ENCODE assay signal across 8 mouse cellular contexts in the genomic region with DNA sequence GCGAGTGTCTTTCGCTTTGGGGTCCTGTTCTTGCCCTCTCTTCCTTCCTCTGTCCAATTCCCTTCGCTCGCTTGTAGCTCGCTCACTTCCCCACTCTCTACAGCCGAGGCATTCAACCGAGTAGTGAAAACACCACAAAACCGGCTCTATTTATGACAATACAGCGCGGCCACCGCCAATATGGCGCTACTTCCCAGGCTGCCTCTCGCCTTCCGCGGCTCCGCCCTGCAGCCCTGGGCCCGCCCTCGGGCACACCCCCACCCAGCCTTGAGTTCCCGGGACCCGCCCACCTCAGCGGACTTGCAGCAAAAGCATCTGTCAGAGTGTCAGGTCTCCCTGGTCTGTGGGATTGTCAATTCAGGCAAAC. TPM values are rescaled to one million over a fixed set of nuclear protein-coding genes. Genes with fewer than 3 reads are reported as not detected.
DNase-seq lines count a peak whose midpoint lies in the region; ATAC-seq and TF ChIP-seq lines count a peak whose summit lies in the region.

Gene Papolg (minus strand): TSS at position 194 of the 367 bp plus-strand sequence.

- peak within 1 kb of the TSS; percentile 92 for H3K4me3 ChIP-seq in C2C12 (ENCODE audit: insufficient read depth, poor library complexity, severe bottlenecking)
- H3K4me3 ChIP-seq in erythroblast, embryonic 14.5 days (replicated peaks): peak within 1 kb of the TSS; percentile 78
- peak within 1 kb of the TSS; percentile 99 for H3K4me3 ChIP-seq in heart, embryonic 11.5 days (ENCODE audit: low read depth, low read length)
- peak within 1 kb of the TSS; percentile 95 for H3K4me3 ChIP-seq in kidney, embryonic 16.5 days (ENCODE audit: low read length)
- H3K4me3 ChIP-seq in liver, adult 2 months (ENCODE audit: insufficient read depth, low read depth, low read length): peak within 1 kb of the TSS; percentile 85
- H3K4me3 ChIP-seq in myocyte: peak within 1 kb of the TSS; percentile 90

- peak; percentile 97 for DNase-seq in brain, embryonic 14.5 days (ENCODE audit: low read depth)
- peak; percentile 75 for DNase-seq in liver, adult 2 months (ENCODE audit: extremely low read depth, low read depth, low spot score)
- DNase-seq in splenic B cell, adult 2 months (ENCODE audit: low read depth, low spot score): peak; percentile 94

- H3K9me3 ChIP-seq in erythroblast, embryonic 14.5 days (ENCODE audit: control insufficient read depth, low read length): no peaks in the 10 kb centered on the region
- H3K9me3 ChIP-seq in heart, embryonic 11.5 days (replicated peaks; ENCODE audit: control insufficient read depth, low read length): no peaks in the 10 kb centered on the region
- H3K9me3 ChIP-seq in kidney, embryonic 16.5 days (ENCODE audit: low read length): no peaks in the 10 kb centered on the region

- no peak for TF ChIP-seq CTCF in C2C12 (IDR thresholded peaks at IDR 0.05; ENCODE audit: control insufficient read depth, insufficient read depth, insufficient read length)
- no peak for TF ChIP-seq CTCF in brain, embryonic 14.5 days (IDR thresholded peaks at IDR 0.05; ENCODE audit: borderline replicate concordance, extremely low read depth, insufficient read depth, insufficient read length)
- no peak for TF ChIP-seq CTCF in liver, adult 2 months (IDR thresholded peaks at IDR 0.05; ENCODE audit: low read depth, low read length)

- ATAC-seq in heart, embryonic 11.5 days (replicated peaks; ENCODE audit: insufficient number of reproducible peaks, low FRiP score, low TSS enrichment): peak; percentile 99
- peak; percentile 100 for ATAC-seq in kidney, embryonic 16.5 days (ENCODE audit: low FRiP score, low TSS enrichment)

- H3ac ChIP-seq in C2C12 (ENCODE audit: control insufficient read depth, insufficient read length, low read depth) (peak within 1 kb of the TSS; percentile 77), myocyte (ENCODE audit: control insufficient read depth, insufficient read length) (peak within 1 kb of the TSS; percentile 36)

- H3K4me2 ChIP-seq in heart, embryonic 11.5 days: peak within 1 kb of the TSS; percentile 83
- peak within 1 kb of the TSS; percentile 78 for H3K4me2 ChIP-seq in kidney, embryonic 16.5 days (replicated peaks; ENCODE audit: low read depth, low read length)
- H3K4me2 ChIP-seq in myocyte (ENCODE audit: low read depth): peak within 1 kb of the TSS; percentile 98

- H3K79me2 ChIP-seq in C2C12 (ENCODE audit: control insufficient read depth, insufficient read depth): peaks cover 31% of the 10 kb centered on the region
- H3K79me2 ChIP-seq in liver, adult 2 months (ENCODE audit: control insufficient read depth, insufficient read depth, low read length): peaks cover 7% of the 10 kb centered on the region; the same call in 1 of the 2 replicates
- H3K79me2 ChIP-seq in myocyte (ENCODE audit: control insufficient read depth, insufficient read depth): peaks cover 19% of the 10 kb centered on the region

- peak; percentile 73; the same call in 1 of the 2 replicates for TF ChIP-seq POLR2A in brain, embryonic 14.5 days (IDR thresholded peaks at IDR 0.05; ENCODE audit: borderline replicate concordance, extremely low read depth, insufficient read depth, insufficient read length, poor library complexity, severe bottlenecking)
- 0 out of 2 replicates have a peak, but pooled peaks have one; percentile 38 for TF ChIP-seq POLR2A in liver, adult 2 months (IDR thresholded peaks at IDR 0.05; ENCODE audit: extremely low read depth, insufficient read depth, low read length)
- TF ChIP-seq POLR2A in myocyte (IDR thresholded peaks at IDR 0.05; ENCODE audit: insufficient read length, low read depth): peak; percentile 87

- peaks cover 11% of the 10 kb centered on the region for H3K79me3 ChIP-seq in C2C12 (ENCODE audit: low read depth)

- H3K9ac ChIP-seq in heart, embryonic 11.5 days (ENCODE audit: low read depth, low read length): peak within 1 kb of the TSS; percentile 89
- peak within 1 kb of the TSS; percentile 77 for H3K9ac ChIP-seq in kidney, embryonic 16.5 days (replicated peaks; ENCODE audit: low read length)
- peak within 1 kb of the TSS; percentile 87 for H3K9ac ChIP-seq in liver, adult 2 months (ENCODE audit: low read depth, low read length)

- H3K36me3 ChIP-seq in C2C12 (ENCODE audit: control insufficient read depth, insufficient read depth) (peaks cover 10% of the 10 kb centered on the region), myocyte (ENCODE audit: control insufficient read depth, insufficient read depth) (peaks cover 4% of the 10 kb centered on the region)
- peaks cover 7% of the 10 kb centered on the region for H3K36me3 ChIP-seq in erythroblast, embryonic 14.5 days (ENCODE audit: control insufficient read depth)
- peaks cover 3% of the 10 kb centered on the region; the same call in 1 of the 2 replicates for H3K36me3 ChIP-seq in heart, embryonic 11.5 days (ENCODE audit: control insufficient read depth, insufficient read depth, low read length)
- 0 out of 2 replicates have a peak, but pooled peaks cover 3% of the 10 kb centered on the region for H3K36me3 ChIP-seq in kidney, embryonic 16.5 days (ENCODE audit: insufficient read depth, low read length)
- H3K36me3 ChIP-seq in liver, adult 2 months (ENCODE audit: control insufficient read depth, insufficient read depth, low read length): peaks cover 5% of the 10 kb centered on the region
- no peaks in the 10 kb centered on the region for H3K36me3 ChIP-seq in splenic B cell, adult 2 months (ENCODE audit: control insufficient read depth, insufficient read depth, low read length, poor library complexity, severe bottlenecking)

- no peaks in the 10 kb centered on the region for H3K27me3 ChIP-seq in C2C12 (ENCODE audit: control insufficient read depth, insufficient read depth, insufficient read length)
- H3K27me3 ChIP-seq in erythroblast, embryonic 14.5 days (ENCODE audit: control insufficient read depth): peaks cover 25% of the 10 kb centered on the region
- H3K27me3 ChIP-seq in heart, embryonic 11.5 days (ENCODE audit: control insufficient read depth, insufficient read depth, low read length): no peaks in the 10 kb centered on the region
- peaks cover 11% of the 10 kb centered on the region; the same call in 1 of the 2 replicates for H3K27me3 ChIP-seq in kidney, embryonic 16.5 days (ENCODE audit: insufficient read depth, low read length)
- H3K27me3 ChIP-seq in liver, adult 2 months (ENCODE audit: control insufficient read depth, insufficient read depth, low read length): no peaks in the 10 kb centered on the region
- H3K27me3 ChIP-seq in myocyte (ENCODE audit: control insufficient read depth, insufficient read depth, insufficient read length): no peaks in the 10 kb centered on the region
- no peaks in the 10 kb centered on the region for H3K27me3 ChIP-seq in splenic B cell, adult 2 months (ENCODE audit: control insufficient read depth, insufficient read depth, low read length, poor library complexity, severe bottlenecking)

- under 1% methylated on average over 21 of the region's 21 CpGs for WGBS in heart, embryonic 11.5 days (ENCODE audit: insufficient replicate concordance)
- WGBS in kidney, embryonic 16.5 days: under 1% methylated on average over 21 of the region's 21 CpGs
- whole genome bisulfite sequencing in liver, adult 2 months: 1% methylated on average over 21 of the region's 21 CpGs

- peak within 1 kb of the TSS; percentile 94 for H3K27ac ChIP-seq in heart, embryonic 11.5 days (ENCODE audit: low read depth, low read length)
- peak within 1 kb of the TSS; percentile 95 for H3K27ac ChIP-seq in kidney, embryonic 16.5 days (ENCODE audit: low read length)
- H3K27ac ChIP-seq in liver, adult 2 months (replicated peaks; ENCODE audit: insufficient read depth, low read depth, low read length): peak within 1 kb of the TSS; percentile 89

- H3K4me1 ChIP-seq in erythroblast, embryonic 14.5 days (ENCODE audit: control insufficient read depth): peaks cover 19% of the 10 kb centered on the region
- H3K4me1 ChIP-seq in heart, embryonic 11.5 days (ENCODE audit: control insufficient read depth, insufficient read depth, low read length): no peaks in the 10 kb centered on the region; the same call in 1 of the 2 replicates
- H3K4me1 ChIP-seq in kidney, embryonic 16.5 days (ENCODE audit: insufficient read depth, low read length): no peaks in the 10 kb centered on the region
- peaks cover 2% of the 10 kb centered on the region; the same call in 1 of the 2 replicates for H3K4me1 ChIP-seq in liver, adult 2 months (ENCODE audit: control insufficient read depth, insufficient read depth, low read length)

TF ChIP-seq in C2C12, 6 proteins besides CTCF, POLR2A, EP300 and RAD21:
- TF ChIP-seq FOSL1 (IDR thresholded peaks at IDR 0.05; ENCODE audit: insufficient read depth, low read length, poor library complexity, severe bottlenecking) (no peak), MYOG (IDR thresholded peaks at IDR 0.05; ENCODE audit: control insufficient read depth, extremely low read depth, insufficient read length) (no peak), MYOD1 (IDR thresholded peaks at IDR 0.05; ENCODE audit: control insufficient read depth, insufficient read length, low read depth) (no peak), MAX (IDR thresholded peaks at IDR 0.05) (peak; percentile 32)

TF ChIP-seq in myocyte, 11 proteins besides CTCF, POLR2A, EP300 and RAD21:
- TF ChIP-seq USF1 (IDR thresholded peaks at IDR 0.05; ENCODE audit: low read depth) (no peak), MAX (IDR thresholded peaks at IDR 0.05; ENCODE audit: low read depth) (no peak), POLR2AphosphoS2 (IDR thresholded peaks at IDR 0.05; ENCODE audit: insufficient read length, low read depth) (peak; percentile 88)

RNA-seq across cellular contexts. Expression of gene Papolg, which starts in this region (rescaled TPM):
- polyA plus RNA-seq in C2C12 (2012; fragmentation: generic; extraction: Trizol) (2.7 TPM), myocyte (2012; fragmentation: generic; extraction: Trizol) (3.2 TPM)
- polyA plus RNA-seq in brain, embryonic 14.5 days (2012; rRNA removed): 19.4 and 19.8 TPM in 2 replicates
- polyA plus RNA-seq in erythroblast, embryonic 14.5 days (2012): 0.04 and 0.06 TPM in 2 replicates
- polyA plus RNA-seq in heart, embryonic 11.5 days (2014; fragmentation: Nextera tagmentation; extraction: Ambion mirVana): 11.2 and 13.6 TPM in 2 replicates
- 12.9 and 13.2 TPM in 2 replicates for polyA plus RNA-seq in kidney, embryonic 16.5 days (2015; fragmentation: Nextera tagmentation; extraction: Ambion mirVana)
- 4.9 and 5.3 TPM in 2 replicates for total RNA-seq in liver, adult 2 months (2014; rRNA removed)
- polyA plus RNA-seq in liver, adult 2 months (2012; rRNA removed): 0.92 and 1.6 TPM in 2 replicates

Comparison
In these comparisons a context has a peak if more than half of its experiments do, and no peak if none do; other contexts are left out.
1. Peak in every context shown above with its lines: DNase-seq, ATAC-seq, H3K4me3 ChIP-seq and H3K27ac ChIP-seq.